In genomic region chrX:75873253-75873652, GRCm38 (mm10) we compare ENCODE assay signal across 7 mouse cellular contexts. TPM values are rescaled to one million over a fixed set of nuclear protein-coding genes. Genes with fewer than 3 reads are reported as not detected.
DNase-seq lines count a peak whose midpoint lies in the region; ATAC-seq and TF ChIP-seq lines count a peak whose summit lies in the region.

No protein-coding gene starts in this region.

- peak overlapping the region; percentile 57 for H3K4me2 ChIP-seq in lung, embryonic 14.5 days
- H3K4me2 ChIP-seq in intestine, embryonic 16.5 days (ENCODE audit: low read depth, low read length): peak overlapping the region; percentile 57
- peak overlapping the region; percentile 38 for H3K4me2 ChIP-seq in stomach, embryonic 14.5 days (replicated peaks; ENCODE audit: low read depth, low read length)

- WGBS in lung, embryonic 14.5 days: 34% methylated on average over 4 of the region's 4 CpGs
- 33% methylated on average over 4 of the region's 4 CpGs for WGBS in forebrain, embryonic 10.5 days
- 52% methylated on average over 4 of the region's 4 CpGs for WGBS in intestine, embryonic 16.5 days
- 49% methylated on average over 4 of the region's 4 CpGs for WGBS in stomach, embryonic 14.5 days

- no peaks in the 10 kb centered on the region for H3K27me3 ChIP-seq in lung, embryonic 14.5 days (ENCODE audit: insufficient read depth, low read length)
- H3K27me3 ChIP-seq in forebrain, embryonic 10.5 days (ENCODE audit: poor library complexity, severe bottlenecking): no peaks in the 10 kb centered on the region
- no peaks in the 10 kb centered on the region for H3K27me3 ChIP-seq in intestine, embryonic 16.5 days (replicated peaks; ENCODE audit: control insufficient read depth, insufficient read depth, low read length)
- H3K27me3 ChIP-seq in stomach, embryonic 14.5 days (ENCODE audit: control insufficient read depth, insufficient read depth, low read length): no peaks in the 10 kb centered on the region

- H3K27ac ChIP-seq in lung, embryonic 14.5 days (ENCODE audit: low read depth): peak overlapping the region; percentile 63; the same call in 1 of the 2 replicates
- H3K27ac ChIP-seq in forebrain, embryonic 10.5 days: 0 out of 2 replicates have a peak overlapping the region, but pooled peaks have one; percentile 84
- no peak overlapping the region for H3K27ac ChIP-seq in intestine, embryonic 16.5 days (ENCODE audit: low read length)
- no peak overlapping the region for H3K27ac ChIP-seq in stomach, embryonic 14.5 days (ENCODE audit: low read length)

- no peaks in the 10 kb centered on the region for H3K4me1 ChIP-seq in lung, embryonic 14.5 days (ENCODE audit: insufficient read depth)
- peaks cover 7% of the 10 kb centered on the region; the same call in 1 of the 2 replicates for H3K4me1 ChIP-seq in forebrain, embryonic 10.5 days
- H3K4me1 ChIP-seq in intestine, embryonic 16.5 days (ENCODE audit: control insufficient read depth, insufficient read depth, low read length): no peaks in the 10 kb centered on the region
- no peaks in the 10 kb centered on the region for H3K4me1 ChIP-seq in stomach, embryonic 14.5 days (ENCODE audit: control insufficient read depth, insufficient read depth, low read length)

- no peaks in the 10 kb centered on the region for H3K9me3 ChIP-seq in lung, embryonic 14.5 days (ENCODE audit: low read depth, low read length)
- H3K9me3 ChIP-seq in forebrain, embryonic 10.5 days: no peaks in the 10 kb centered on the region
- no peaks in the 10 kb centered on the region for H3K9me3 ChIP-seq in intestine, embryonic 16.5 days (ENCODE audit: control insufficient read depth, low read length)
- H3K9me3 ChIP-seq in stomach, embryonic 14.5 days (ENCODE audit: control insufficient read depth, low read depth, low read length): no peaks in the 10 kb centered on the region

- no peaks in the 10 kb centered on the region for H3K36me3 ChIP-seq in lung, embryonic 14.5 days (ENCODE audit: insufficient read depth)
- no peaks in the 10 kb centered on the region for H3K36me3 ChIP-seq in forebrain, embryonic 10.5 days (replicated peaks)
- no peaks in the 10 kb centered on the region for H3K36me3 ChIP-seq in intestine, embryonic 16.5 days (ENCODE audit: control insufficient read depth, insufficient read depth, low read length)
- H3K36me3 ChIP-seq in stomach, embryonic 14.5 days (ENCODE audit: control insufficient read depth, insufficient read depth, low read length): no peaks in the 10 kb centered on the region

- TF ChIP-seq CTCF in lung, embryonic 14.5 days (IDR thresholded peaks at IDR 0.05; ENCODE audit: low read depth): no peak

- H3K4me3 ChIP-seq in lung, embryonic 14.5 days (ENCODE audit: low read depth, low read length): peak overlapping the region; percentile 49
- H3K4me3 ChIP-seq in forebrain, embryonic 10.5 days: peak overlapping the region; percentile 60
- peak overlapping the region; percentile 55 for H3K4me3 ChIP-seq in intestine, embryonic 16.5 days (ENCODE audit: low read length)
- H3K4me3 ChIP-seq in stomach, embryonic 14.5 days (ENCODE audit: low read depth, low read length): peak overlapping the region; percentile 42; the same call in 1 of the 2 replicates

- DNase-seq in lung, embryonic 14.5 days: no peak
- no peak for DNase-seq in lung, postnatal 4 days
- no peak for DNase-seq in forebrain, embryonic 10.5 days (ENCODE audit: extremely low spot score, low spot score)
- no peak for DNase-seq in urinary bladder, postnatal 36 days (ENCODE audit: low spot score in 2 of 2)
- no peak for DNase-seq in right cerebral cortex, postnatal 36 days (ENCODE audit: low spot score in 2 of 2)

- ATAC-seq in lung, embryonic 14.5 days (ENCODE audit: insufficient read depth): no peak
- ATAC-seq in intestine, embryonic 16.5 days: no peak
- no peak for ATAC-seq in stomach, embryonic 14.5 days (ENCODE audit: insufficient number of reproducible peaks, insufficient read depth, low FRiP score, low read depth)

- H3K9ac ChIP-seq in lung, embryonic 14.5 days: peak overlapping the region; percentile 56
- no peak overlapping the region for H3K9ac ChIP-seq in intestine, embryonic 16.5 days (ENCODE audit: low read depth, low read length)
- no peak overlapping the region for H3K9ac ChIP-seq in stomach, embryonic 14.5 days (replicated peaks; ENCODE audit: low read depth, low read length)

RNA-seq across cellular contexts. Expression of gene Pls3, which starts 1.7 kb away (rescaled TPM):
- 155 and 165 TPM in 2 replicates for polyA plus RNA-seq in lung, embryonic 14.5 days (2014; fragmentation: Nextera tagmentation; extraction: Ambion mirVana)
- polyA plus RNA-seq in forebrain, embryonic 10.5 days (2016; fragmentation: Nextera tagmentation; extraction: Ambion mirVana): 78.1 and 82.8 TPM in 2 replicates
- polyA plus RNA-seq in intestine, embryonic 16.5 days (2015; fragmentation: Nextera tagmentation; extraction: Ambion mirVana): 55.4 and 56.9 TPM in 2 replicates
- polyA plus RNA-seq in stomach, embryonic 14.5 days (2014; fragmentation: Nextera tagmentation; extraction: Ambion mirVana): 82.2 and 89.1 TPM in 2 replicates

Comparison
In these comparisons a context has a peak if more than half of its experiments do, and no peak if none do; other contexts are left out.
1. H3K27ac ChIP-seq: peak in lung, embryonic 14.5 days (single experiment) and forebrain, embryonic 10.5 days (single experiment); none in intestine, embryonic 16.5 days (single experiment) and stomach, embryonic 14.5 days (single experiment).
2. Peak in every context shown above with its lines, with median percentiles within 50 percentile points of each other: H3K4me2 ChIP-seq and H3K4me3 ChIP-seq.